Mouse (Mus musculus) mesoderm, embryonic 11.5 days (tissue): ENCODE measurements around the gene Duoxa2.
"Not testable (repeated sequence)": the region's sequence is repeated elsewhere in the genome, so short reads cannot be mapped to it uniquely, and the experiment has no call there.

Experiments
- DNase-seq: peaks from one replicate; pipeline ENCODE4 v3.0.0-alpha.2; 2012; ENCODE audit warnings: low read depth, low spot score

Gene Duoxa2

DNA sequence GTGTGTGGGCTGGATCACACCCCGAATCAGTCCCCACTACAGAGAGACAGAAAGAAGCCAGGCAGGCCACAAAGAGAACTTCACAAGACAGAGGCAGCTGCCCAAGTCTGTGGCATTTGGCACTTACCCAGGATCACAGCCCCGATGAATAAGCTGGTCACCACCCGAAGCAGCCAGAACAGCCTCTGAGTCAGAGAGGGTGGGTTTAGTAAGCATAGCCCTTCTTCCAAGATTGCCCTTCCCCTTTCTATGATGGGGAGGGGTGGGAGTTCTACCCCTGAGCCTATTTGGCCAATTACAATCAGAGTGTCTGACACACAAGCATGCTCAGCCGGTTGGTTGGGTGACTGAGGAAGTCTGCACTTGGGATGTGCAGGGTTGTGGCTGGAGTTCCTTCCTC lies 7.5 kb downstream of the Duoxa2 start:
- DNase-seq, result no peak

DNA sequence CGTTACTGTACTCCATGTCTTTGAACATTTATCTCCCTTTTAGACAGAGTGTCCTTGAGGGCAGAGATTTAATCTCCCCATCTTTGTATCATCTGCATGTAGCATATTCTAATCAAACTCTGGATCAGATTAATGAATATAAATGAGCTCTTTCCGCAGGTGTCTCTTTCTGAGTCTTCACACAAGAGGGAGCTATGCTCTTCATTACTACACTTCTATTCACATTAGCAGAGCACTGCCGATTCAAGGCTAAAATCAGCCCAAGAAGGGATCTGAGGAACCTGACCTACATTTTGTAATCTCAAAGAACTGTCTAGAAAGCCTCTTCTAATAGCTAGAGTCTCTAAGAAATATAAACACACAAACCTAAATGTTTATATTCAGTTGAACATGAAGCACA lies 10.9 kb downstream of the Duoxa2 start:
- no peak for DNase-seq

DNA sequence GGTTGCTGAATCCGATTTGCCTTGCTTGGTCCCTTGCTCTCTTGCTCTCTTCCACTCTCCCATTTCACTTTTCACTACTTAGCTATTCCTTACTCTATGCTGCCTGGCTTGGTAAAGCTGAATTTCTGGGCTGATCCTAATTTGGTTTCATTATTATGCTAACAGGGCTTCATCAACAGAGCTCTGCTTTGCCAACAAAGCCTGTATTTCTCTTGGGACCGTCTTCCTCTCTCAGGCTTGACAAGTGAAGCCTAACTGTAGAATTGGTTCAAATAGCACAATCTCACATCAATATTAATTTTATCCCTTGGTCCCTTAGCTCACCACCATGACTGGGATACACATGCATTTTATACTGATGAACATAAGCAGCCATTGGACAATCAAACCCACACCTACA lies 12.9 kb downstream of the Duoxa2 start:
- DNase-seq, result no peak

DNA sequence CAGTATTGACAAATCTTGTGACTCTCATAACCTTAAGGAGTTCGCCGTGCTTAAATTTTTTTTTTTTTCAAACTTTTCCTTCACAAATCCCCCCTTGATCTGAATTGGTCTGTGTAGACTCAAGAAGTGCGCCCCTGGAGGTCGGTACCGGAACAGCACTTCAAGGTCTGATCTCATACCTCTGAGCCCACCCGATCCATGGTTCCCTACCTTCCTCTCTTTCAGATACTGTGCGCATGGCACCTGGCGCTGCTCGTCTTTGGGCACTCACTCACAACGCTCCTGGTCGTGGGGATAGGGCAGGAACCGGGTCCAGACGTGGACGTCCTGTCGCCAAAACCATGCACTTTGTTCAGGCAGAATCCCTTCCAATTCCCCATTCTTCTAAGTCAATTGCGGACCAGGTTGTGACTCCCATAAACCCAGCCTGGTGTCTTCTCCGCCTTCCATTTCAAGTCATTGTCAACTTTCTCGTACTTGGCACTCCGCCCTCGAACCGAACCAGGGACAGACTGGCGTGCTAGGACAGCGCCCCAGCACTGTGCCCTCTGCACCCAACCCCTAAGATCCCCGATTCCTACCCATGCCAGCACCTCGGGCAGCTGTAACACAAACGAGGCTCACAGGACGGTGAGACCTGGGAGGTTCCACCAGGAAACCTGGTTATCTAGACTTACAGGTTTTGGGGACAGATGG lies 14.2 kb downstream of the Duoxa2 start:
- peak; percentile 77 for DNase-seq

DNA sequence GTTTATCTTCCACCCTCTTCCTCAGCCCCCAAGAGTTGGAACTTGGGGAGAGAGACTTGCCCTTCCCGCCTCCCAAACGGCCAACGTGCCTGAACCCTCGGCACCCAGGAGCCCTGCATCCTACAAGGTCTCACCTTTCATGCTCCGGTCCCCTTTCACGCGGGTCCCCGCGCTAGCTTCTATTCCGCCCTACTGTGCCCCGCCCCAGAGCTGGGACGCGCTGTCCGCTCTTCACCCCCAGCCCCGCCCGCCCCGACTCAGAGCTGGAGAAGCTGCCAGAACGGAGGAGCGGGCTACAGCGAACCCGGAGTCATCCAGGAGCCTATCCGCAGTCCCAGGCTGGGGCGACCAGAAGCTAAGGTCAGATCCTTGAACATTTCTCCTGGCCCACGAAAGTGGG lies 14.8 kb downstream of the Duoxa2 start, which contains the start of gene Duoxa1:
Duoxa1 (minus strand) TSS at position 195 of the 400 bp plus-strand sequence.
- no peak for DNase-seq

DNA sequence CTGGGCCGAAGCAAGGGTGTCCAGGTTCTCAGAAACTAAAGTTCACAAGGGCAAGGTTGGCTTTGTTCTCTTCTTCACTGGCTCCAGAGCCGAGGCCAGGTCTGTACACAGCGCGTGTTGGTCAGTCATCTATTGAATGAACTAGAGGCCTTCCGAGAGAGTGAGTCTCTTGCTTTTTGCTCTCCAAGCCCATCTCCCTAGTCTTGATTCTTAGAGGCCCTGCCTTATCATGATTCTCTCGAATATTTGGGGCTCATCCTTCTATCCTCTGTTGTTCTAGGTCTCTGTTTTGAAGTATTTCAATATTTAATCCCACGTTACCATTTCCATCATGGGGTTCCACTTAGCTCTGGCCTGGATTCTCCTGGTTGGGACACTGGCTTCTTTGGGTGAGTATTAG lies 16.7 kb downstream of the Duoxa2 start, which contains the start of gene Duox1:
Duox1 (plus strand) TSS at position 301 of the 400 bp plus-strand sequence.
- no peak for DNase-seq

DNA sequence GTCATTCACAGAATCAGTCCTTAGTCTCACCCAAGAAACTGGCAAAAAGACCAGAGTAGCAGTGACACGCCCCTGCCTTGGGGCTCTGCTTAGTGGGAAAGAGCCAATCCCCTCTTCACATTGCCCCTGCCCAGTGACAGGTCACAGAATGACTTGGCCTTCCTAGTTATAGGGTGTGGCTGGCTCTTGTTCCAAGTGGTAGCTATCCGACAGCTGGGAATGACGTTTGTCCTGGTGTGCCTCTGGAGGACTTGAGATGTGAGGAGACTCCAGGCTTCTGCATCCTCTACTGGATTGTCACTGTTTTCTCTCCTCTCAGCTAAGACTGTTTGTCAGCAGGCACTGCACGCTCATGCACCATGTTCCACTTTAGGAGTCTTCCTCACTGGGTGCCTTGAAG lies 18.7 kb downstream of the Duoxa2 start:
- DNase-seq, result no peak

DNA sequence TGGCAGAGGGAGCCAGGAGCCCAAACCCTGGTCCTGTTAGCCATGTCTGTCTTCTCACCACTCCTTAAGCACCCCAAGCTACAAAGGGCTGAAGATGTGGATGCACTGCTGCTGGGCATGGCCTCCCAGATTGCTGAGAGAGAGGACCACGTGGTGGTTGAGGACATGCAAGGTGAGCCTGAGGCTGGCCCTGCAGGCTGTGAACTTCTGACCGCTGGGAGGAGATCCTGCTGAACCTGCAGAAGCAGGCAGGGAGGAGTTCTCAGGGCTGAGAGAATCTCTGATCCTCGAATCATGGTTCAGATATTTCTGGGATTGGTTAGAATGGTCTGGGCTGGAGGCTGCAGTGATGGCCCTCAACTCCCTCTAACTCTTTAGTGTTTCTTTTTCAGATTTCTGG lies 25.3 kb downstream of the Duoxa2 start:
- DNase-seq, result no peak

DNA sequence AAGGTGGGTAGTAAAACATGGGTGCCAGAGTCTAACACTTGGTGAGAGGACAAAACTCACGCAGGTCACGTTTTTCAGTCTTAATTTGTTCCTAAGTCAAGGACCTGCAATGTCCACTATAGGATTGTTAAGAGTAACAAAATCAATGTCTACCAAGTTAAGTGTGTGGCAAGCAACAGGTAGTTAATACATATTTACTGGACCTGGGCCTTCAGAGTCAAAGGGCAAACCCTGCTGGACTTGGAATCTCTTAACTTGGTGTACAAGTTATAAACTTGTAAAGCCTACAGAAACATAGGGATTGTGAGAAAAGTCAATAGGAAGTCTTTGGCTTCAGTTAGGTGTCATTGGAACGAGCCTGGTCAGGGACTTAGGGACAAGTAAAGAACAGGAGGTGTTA lies 25.9 kb downstream of the Duoxa2 start:
- DNase-seq, result no peak

DNA sequence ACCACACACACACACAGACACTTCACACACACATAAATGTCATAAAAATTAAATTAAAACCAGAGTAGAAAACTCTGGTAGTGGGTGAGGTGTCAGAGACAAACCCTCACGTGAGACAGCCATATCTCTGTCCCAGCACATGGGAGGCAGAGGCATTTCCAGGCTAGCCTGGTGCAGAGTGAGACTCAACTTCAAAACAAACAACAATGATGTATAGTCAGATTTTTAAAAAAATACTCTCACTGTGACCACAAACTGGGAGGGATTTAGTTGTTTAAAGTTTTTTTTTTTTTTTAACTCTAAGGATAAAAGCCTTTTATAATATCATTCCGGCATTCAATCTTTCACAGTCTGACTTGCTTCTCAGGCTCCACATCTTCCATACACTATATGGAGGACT lies 26.7 kb downstream of the Duoxa2 start:
- no peak for DNase-seq

DNA sequence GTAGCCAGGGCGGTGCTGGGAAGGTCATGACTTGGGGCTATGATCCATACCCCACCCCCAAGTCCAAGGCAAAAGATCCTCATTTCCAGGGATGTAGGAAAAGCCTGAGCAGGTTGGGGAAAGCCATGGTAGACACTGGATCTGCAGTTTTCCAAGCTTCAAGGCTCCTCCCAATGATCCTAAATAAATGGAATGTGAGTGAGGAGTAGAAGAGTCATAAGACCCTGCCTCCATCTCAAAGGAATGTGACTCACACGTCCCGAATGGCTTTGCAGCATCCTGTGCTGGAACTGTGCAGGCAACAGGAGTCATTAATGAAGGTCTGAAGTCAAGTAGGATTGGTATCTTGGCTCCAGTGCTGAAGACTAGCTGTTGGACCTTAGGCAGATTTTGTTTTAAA lies 29.3 kb downstream of the Duoxa2 start:
- no peak for DNase-seq

DNA sequence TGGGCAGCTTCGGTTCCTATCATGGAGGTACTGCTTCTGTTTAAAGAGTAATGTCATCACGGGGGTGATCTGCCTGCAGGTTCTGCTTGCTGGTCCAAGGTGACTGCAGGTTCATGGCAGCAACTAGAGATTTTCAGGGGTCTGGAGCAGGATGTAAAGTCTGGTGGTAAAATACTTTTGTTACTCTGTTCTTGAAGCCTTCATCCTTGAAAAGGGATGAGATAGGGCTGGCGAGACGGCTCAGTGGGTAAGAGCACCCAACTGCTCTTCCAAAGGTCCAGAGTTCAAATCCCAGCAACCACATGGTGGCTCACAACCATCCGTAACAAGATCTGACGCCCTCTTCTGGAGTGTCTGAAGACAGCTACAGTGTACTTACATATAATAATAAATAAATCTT lies 31.6 kb downstream of the Duoxa2 start:
- not testable (repeated sequence) for DNase-seq

DNA sequence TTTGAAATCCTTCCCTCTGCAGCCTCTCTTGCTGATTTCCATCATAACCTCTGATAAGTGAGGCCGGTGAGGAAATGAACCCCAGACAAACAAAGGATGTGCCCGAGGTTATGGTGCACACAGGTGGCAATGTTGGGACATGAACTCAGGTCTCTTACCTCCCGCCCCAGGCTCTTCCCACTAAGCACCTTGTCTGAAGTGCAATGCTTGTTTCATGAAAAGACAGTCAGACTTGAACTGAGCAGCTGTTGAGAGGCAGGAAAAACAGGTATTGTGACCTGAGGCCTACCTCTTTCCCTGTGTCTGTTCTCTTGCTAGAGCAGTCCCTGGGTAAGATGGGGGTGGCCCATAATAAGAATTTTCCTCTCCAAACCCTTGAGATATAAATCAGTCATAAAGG lies 33.5 kb downstream of the Duoxa2 start:
- DNase-seq, result no peak

DNA sequence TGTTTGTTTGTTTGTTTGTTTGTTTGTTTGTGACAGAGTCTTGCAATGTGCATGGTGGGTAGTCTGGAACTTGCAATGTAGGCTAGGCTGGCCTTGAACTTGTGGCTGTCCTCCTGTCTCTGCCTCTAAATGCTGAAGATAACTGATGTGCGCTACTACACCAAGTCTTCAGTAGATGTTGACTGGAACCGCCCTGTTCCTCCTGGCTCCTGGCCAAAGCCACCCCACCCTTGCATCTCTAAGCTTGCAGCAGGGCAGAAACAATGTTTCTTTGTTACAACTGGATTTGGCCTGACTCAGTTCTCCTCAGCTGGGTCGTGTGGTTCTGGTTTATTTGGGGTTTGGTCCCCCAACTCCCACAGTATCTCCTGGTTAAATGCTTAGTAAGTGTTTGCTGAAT lies 35.5 kb downstream of the Duoxa2 start:
- DNase-seq, result no peak

DNA sequence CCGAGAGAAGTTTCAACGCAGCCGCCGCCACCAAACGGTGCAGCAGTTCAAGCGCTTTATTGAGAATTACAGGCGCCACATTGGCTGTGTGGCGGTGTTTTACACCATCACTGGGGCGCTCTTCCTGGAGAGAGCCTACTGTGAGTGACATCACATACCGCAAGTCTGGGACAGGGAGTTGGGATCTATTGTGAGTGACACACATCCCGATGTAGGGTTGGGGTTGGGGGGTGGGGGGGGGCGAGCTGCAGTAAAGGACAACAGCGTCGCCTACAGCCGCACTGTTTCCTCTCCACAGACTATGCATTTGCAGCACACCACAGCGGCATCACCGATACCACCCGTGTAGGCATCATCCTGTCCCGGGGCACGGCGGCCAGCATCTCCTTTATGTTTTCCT lies 38.6 kb downstream of the Duoxa2 start:
- DNase-seq, result no peak

DNA sequence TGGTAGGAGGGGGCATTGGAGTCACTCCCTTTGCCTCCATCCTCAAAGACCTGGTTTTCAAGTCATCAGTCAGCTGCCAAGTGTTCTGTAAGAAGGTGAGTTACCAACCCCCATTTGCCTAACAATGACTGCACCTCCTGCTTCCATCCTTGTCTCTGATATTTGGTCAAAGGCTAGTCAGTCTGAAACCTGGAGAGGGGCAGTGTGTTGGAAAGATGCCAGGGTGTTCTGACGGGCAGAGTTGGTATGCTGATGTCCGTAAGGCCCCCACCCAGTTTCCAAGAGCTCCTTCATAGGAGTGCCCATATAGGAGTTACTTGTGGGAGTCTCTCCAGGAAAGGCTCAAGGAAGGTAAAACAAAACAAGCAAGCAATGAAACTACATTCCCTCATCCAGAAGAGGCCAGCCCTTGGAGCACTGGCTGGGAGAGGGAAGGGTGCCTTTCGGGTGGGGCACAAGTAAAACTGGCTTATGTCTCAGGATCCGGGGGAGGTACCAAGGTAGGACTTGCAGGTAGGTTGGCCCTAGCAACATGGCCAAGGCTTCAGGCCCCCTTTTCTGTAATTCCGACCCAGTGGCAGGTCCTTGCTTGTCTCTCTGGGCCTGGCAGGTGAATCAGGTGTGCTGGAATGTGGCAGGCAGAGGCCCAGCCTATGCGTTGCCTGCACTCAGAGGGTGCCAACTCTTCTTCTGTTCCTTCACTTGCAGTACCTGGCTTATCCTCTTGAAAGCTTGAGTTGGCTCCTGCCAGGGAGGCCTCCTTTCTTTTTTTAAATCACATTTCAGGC lies 46.6 kb downstream of the Duoxa2 start:
- no peak for DNase-seq

DNA sequence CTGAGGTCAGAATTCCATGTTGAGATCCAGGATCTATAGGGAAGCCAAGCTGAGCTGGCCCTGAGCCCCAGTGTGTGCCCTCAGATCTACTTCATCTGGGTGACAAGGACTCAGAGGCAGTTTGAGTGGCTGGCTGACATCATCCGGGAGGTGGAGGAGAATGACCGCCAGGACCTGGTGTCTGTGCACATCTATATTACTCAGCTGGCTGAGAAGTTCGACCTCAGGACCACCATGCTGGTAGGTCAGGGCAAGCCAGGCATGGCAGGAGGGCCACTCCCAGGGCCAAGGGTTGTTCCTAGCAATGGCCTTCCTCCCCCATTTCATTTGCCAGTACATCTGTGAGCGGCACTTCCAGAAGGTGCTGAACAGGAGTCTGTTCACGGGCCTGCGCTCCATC lies 47.5 kb downstream of the Duoxa2 start:
- not testable (repeated sequence) for DNase-seq

DNA sequence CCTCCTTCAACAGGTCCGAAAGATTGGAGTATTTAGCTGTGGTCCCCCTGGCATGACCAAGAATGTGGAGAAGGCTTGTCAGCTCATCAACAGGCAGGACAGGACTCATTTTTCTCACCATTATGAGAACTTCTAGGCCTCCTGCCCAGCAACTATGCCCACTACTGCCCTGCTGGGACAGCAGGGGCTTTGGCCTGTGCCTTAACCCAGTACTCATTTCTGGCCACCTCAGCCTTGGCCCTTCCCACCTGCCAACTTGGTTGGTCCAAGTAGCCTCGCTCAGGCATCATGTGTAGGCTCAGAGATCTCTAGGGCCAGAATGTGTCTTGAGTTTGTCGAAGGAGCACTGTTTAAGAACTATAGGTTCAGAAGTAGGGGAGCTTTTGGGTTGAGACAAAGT lies 48.6 kb downstream of the Duoxa2 start:
- no peak for DNase-seq

DNA sequence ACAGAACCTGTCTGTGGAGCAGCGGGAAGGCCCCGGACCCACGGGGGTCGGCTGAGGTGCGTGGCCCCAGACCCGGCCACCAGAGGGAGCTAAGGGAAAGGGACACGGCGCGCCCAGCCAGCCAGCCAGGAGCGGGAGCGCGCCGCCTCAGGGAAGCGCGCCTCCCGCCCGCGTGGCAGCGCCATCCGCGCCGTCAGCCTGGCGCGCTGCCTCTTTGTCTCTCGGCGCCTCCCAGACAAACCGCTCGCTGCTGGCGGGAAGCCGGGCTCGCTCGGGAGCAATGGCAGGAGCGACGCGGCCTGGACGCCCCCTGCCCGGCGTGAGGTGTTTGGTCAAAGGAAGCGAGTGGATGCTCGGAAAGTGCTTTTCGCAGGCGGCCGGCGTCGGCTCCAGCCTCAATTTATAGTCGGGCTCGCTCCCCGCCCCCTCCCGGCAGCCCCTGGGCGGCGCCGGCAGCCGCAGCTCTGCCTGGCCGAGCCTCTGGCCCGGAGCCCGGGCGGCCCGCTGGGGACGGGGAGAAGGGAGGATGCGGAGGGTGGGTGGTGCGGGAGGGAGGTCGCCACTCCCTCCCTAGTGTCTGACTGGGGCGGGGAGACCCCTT lies 49.9 kb downstream of the Duoxa2 start:
- DNase-seq, result peak; percentile 82

DNA sequence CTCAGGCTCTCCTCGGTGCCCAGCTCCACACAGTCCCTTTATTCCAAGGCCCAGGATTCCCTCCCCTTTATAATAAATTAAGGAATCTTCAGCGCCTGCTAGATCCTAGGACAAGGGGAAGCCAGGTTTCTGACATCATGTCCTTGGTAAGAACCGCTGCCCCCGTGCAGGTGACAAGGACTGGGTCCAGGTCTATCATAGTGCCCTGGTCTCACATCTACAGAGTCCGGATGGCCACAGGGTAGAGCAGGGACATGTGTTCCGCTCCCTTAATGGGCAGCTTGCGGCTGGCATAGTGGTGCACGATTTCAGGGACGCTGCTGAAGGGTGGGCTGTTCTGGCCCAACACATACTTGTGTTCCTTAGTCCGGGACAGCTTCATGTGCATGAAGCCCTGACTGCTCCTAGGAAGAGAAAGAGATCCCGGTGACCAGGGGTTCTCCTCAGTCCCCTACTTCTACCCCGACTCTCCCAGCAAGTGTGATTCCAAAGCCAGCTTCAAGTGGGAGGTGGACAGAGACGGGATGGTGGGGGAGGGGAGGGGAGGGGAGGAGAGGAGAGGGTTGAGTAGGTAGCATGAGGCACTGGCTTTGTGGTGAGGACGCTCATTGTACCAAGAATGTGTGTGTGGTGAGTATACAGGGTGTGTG lies 50.6 kb downstream of the Duoxa2 start:
- DNase-seq, result no peak

DNA sequence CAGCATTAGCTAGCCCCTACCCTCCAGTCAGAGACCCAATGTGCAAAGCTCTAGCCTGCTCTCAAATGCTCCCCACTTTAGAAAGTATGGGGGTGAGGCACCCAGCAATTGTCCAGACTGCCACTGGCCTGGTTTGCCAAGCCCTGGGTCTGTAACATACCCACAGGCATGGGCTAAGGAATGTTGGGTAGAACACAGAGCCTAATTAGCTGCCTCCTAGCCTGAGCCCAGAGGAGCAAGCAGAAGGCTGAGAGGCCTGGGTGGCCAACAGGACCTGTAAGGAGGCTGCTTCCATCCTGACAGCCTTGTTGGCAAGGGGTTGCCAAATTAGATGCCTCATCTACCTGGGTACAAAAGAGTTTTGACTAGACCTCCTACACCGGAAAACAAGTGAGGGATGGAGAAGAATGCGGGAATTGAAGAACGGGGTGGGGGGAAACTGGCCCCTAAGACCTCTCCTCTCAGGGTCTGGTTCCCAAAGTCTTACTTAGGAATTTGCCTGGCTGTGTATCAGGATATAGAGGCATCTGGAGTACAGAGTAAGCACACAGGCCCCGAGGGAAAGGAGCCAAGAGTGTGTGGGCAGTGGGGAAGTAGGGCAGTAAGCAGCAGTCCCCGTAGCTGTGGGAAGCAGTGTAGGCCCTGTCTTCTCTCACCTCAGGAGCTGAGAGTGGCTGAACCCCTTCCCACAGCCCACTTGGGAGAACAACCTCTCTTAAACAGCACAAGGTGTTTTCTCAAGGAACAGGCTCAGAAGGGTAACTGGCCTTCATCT lies 52.6 kb downstream of the Duoxa2 start:
- no peak for DNase-seq
